Mouse (Mus musculus): ENCODE measurements around the gene Svep1.

The Svep1 gene

DNA sequence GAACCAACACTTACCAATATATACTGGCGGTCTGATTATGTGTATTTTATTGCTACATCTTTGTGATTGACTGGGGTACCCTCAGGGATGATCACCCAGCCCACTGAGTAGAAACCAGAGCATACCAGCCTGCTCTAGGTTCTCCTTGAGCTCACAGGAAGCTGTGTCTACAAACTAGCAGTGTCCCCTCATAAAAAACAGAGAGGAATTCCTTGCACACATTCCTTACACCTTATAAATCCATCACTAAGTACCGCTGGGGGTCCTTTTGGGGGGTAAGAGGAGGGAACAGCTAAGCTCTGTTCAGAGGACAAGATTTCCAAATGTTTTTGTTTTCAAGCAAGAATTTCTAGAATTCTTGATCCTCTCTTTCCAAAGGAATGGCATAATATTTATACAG lies 36.7 kb downstream of the Svep1 start:
- no peak for DNase-seq

DNA sequence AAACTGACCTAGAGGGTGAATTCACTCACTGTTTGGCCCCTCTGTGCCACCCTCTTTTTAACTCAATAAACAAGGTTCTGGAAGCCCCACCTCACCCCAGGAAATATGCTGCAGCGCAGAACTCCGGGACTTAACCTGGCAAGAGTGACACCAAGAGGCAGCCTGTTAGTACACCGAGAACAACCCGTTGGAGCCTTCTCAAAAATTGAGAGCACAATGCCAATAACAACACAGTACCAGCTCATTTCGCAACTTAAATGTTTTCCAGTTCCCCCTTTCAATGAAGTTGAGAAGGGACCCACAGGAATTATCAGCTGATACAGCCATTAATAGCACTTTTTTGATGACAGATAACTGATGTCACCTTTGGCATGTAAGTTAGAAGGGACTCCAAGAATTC lies 38.3 kb downstream of the Svep1 start:
- no peak for DNase-seq

- DNase-seq: no peak
These were observed 40.9 kb downstream of the Svep1 start for GRCm38 (mm10) chr4:58165711-58166110.

DNA sequence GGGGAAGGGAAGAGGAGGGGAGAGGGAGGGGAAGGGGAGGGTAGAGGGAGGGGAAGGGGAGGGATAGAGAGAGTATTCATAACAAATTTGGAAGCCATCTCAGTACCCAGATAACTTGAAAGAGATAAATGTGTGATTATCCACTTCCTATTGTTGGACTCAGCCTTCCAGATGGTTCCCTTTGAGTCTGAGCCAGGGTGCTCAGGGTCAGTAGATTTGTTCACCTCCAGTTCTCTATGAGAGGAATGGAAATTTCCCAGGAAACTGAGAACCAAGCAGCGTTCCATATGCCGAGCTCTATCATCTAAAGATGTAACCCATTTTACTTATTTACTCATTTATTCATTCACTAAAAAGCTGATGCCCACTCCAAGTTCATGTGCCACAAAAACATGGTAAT lies 44.8 kb downstream of the Svep1 start:
- DNase-seq: no peak

DNA sequence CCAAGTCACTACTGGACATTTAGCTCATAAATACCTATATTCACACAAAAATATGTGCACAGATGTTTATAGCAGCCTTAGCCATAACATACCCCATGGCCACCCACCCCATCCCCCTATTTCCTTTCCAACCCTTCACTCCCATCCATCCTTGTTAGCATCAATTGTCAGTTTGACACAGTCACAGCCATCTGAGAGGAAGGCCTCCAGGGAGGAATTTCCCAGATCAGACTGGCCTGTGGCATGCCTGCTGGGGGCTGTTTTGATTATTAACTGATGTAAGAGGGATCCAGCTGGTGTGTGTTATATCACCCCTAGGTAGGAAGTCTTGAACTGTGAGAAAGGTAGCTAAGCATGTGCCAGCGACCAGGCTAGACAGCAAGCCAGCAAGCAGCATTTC lies 47.1 kb downstream of the Svep1 start:
- DNase-seq: no peak

DNA sequence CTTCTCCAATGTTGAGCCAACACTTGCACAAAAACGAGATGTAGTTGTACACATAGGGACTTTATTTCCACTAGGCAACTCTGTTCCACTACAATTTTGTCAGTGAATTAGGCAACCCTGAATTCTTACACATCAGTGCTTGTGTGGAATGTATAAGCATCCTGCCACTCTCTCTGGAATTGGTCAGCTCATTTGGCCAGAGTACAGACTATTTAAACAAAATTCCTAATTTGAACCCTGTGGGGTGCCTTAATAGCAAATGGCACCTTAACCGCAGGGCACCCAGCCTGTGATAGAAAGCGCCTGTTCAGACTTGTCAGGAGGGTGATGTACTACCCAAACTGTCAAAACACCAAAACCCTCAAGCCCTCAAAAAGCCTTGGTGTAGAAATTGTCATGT lies 56.4 kb downstream of the Svep1 start:
- no peak for DNase-seq

GRCm38 (mm10) chr4:58149186-58149585 lies 57.5 kb downstream of the Svep1 start:
- no peak for DNase-seq

- no peak for DNase-seq
These were observed 58.1 kb downstream of the Svep1 start for GRCm38 (mm10) chr4:58148547-58148946.

- DNase-seq: peak; percentile 43
These were observed 60.0 kb downstream of the Svep1 start for GRCm38 (mm10) chr4:58146676-58147075.

- DNase-seq: no peak
These were observed 66.7 kb downstream of the Svep1 start for GRCm38 (mm10) chr4:58139764-58140556.

DNA sequence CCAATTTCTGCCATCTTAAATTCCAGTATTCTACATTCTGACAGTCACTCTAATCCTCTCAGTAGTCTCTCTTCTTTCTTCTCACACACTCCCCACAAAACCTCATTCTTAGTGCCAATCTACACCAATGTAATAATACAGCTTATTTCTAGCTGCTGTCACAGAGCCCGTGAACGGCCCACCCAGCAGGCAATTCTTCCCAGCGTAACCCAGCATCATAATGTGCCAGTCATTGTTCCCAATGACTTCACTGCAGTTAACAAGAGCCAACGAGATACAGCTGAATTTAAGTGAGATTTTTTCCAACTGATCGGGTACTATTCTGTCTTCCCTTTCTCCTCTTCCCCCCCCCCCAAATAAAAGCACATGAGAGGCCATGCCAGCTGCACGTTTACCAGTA lies 67.4 kb downstream of the Svep1 start:
- no peak for DNase-seq

DNA sequence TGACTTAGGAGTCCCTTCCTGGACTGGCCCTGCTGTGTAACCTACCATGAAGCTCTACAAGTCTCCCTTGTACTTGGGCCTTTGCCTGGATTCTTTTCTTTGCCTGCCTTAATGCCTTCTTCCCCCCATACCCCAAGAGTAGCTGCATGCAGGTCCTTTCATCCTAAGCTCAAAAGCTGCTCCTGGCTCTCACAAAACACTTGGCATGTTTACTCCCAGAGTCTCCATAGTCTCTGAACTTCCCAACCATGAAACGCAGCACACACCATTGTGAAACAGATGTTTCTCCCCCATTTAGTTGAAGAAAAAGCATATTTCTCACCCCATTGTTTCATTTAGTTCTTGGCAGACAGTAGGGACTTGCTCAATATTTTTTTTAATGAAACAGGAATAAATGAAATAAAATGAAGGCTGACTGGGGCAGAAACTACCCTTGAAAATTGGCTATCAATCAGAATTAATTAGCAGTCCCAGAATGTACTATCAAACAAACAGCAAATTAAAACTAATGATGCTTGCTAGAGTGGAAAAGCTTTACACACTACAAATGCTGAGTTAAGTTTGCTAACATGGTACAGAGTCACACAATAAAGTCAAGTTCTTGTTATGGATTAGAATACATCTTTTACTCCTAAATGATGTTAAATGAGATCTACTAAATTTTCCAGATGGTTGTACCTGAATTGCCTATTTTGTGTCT lies 72.9 kb downstream of the Svep1 start:
- DNase-seq: no peak

DNA sequence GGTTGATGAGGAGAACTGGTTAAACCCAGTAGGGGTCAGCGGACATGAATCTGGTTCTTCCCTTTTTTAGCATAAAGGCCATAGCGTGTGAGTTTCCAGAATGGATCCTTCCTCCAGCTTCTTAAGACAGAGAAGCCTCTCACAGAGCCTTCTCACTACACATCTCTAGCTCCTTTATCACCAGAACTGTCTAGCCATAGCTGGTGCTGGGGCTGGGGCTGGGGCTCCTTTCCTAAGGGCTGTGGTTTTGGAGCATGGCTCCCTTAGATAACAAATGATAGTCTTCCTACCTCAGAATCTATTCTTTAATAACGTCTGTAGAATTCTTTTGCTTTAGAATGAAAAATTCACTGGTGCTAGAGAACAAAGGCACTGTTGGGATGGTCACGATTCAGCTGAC lies 76.8 kb downstream of the Svep1 start:
- no peak for DNase-seq

GRCm38 (mm10) chr4:58127024-58127423 lies 79.6 kb downstream of the Svep1 start:
- no peak for DNase-seq

- DNase-seq: no peak
These were observed 91.2 kb downstream of the Svep1 start for GRCm38 (mm10) chr4:58115452-58115851.

- DNase-seq: no peak
These were observed 95.7 kb downstream of the Svep1 start for GRCm38 (mm10) chr4:58111008-58111407.

GRCm38 (mm10) chr4:58109793-58110192 lies 96.9 kb downstream of the Svep1 start:
- no peak for DNase-seq

GRCm38 (mm10) chr4:58108364-58108763 lies 98.3 kb downstream of the Svep1 start:
- DNase-seq: no peak

DNA sequence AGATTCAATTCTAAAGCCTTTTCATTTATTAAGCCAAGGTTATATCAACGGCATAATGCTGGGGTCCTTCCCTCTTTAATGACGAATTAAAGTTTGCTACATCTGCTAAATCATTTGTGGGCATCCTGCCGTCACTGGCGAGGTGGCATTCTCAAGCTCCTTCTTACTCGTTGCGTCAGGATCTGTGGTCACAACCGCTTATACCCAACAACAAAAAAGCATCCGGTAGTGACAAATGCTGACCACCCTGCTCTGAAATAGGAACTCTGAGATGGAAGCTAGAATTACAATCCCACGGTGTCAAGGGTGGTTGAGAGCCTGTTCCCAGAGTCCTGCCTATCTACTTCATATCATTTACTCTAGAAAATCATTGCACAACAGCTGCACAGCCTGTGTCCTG lies 108.9 kb downstream of the Svep1 start:
- no peak for DNase-seq

DNA sequence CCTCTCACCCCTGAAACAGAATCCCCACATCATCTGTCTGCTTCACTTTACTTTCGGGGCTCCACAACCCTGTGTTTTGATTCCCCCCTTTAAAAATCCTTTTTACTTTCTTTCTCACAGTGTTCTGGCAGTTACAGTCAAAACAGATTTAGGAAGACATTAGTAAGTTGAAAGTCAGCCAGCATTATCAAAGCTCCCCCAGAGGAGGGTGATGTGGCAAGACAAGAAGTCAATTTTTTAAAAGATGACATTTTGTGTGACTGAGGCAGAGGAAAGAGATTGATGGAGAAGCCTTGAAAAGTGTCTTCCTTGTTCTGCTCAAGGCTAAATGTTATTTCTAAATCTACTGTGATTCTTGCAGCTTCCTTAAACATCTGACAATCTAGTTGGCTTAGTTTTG lies 119.9 kb downstream of the Svep1 start:
- DNase-seq: no peak

- DNase-seq: no peak
These were observed 120.5 kb downstream of the Svep1 start for GRCm38 (mm10) chr4:58086151-58086550.

- no peak for DNase-seq
These were observed 121.3 kb downstream of the Svep1 start for GRCm38 (mm10) chr4:58085340-58085739.

- DNase-seq: no peak
These were observed 122.5 kb downstream of the Svep1 start for GRCm38 (mm10) chr4:58084155-58084554.

- peak; percentile 92 for DNase-seq
These were observed 124.1 kb downstream of the Svep1 start for GRCm38 (mm10) chr4:58082588-58082987.

DNA sequence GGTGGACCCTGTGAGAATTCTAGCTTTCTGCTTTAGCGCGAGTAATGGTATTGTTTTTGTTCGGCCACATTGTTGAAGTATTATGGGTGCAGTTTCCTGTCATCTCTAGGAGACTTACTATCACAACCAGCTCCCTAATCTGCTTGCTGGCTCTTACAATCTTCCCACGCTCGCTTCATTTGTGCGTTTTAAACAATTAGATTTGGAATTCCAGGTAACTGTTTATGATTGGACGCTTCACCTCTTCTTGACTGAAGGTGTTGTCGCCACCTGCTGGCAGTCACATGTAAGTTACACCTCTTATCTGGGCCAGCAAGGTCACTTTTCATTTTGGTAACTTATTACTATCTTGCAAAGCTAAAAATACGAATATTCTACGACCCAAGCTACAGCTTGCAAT lies 127.0 kb downstream of the Svep1 start:
- peak; percentile 81 for DNase-seq

Measured in thymus, postnatal 4 days (tissue).